Mouse (Mus musculus): Measurements from ENCODE around the gene Cypt2. TPM values are rescaled to one million over a fixed set of nuclear protein-coding genes. Genes with fewer than 3 reads are reported as not detected.
"Not testable (repeated sequence)": the region's sequence is repeated elsewhere in the genome, so short reads cannot be mapped to it uniquely, and the experiment has no call there.

Gene Cypt2
- polyA plus RNA-seq (2012; fragmentation: generic; extraction: Trizol), result not detected
- long read RNA-seq, experiment 1, result 0 reads
- long read RNA-seq, experiment 2, result 0 reads

- not testable (repeated sequence) for H3K79me3 ChIP-seq (ENCODE audit: low read depth); H3K4me3 ChIP-seq (ENCODE audit: insufficient read depth, poor library complexity, severe bottlenecking); H3K36me3 ChIP-seq (ENCODE audit: control insufficient read depth, insufficient read depth); H3ac ChIP-seq (ENCODE audit: control insufficient read depth, insufficient read length, low read depth); H3K79me2 ChIP-seq (ENCODE audit: control insufficient read depth, insufficient read depth); H3K27me3 ChIP-seq (ENCODE audit: control insufficient read depth, insufficient read depth, insufficient read length)
These were observed at the start of gene Cypt2 for GRCm38 (mm10) chrX:105499472-105499871. Cypt2 (plus strand) TSS chrX:105499772.

DNA sequence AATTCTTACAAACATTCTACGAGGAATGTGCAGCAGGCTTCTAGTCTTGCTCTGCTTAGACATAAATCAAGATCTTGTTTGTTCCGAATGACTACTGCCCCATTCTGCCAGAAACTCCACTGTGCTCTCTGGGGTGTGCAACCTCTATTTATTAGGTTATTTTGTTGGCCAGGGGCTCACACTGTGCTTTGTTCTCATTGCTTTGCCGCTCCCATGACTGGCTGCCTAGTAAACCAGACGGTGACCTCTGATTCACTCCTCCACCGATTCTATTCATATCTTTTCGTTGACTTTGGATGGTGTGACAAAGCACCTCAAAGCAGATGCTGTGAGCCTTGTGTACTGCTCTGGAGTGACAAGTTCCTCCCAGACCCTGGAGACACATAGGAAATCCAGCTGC, 46.7 kb downstream of the Cypt2 start:
- no peak overlapping the region for H3K4me3 ChIP-seq (ENCODE audit: insufficient read depth, poor library complexity, severe bottlenecking)
- H3ac ChIP-seq (ENCODE audit: control insufficient read depth, insufficient read length, low read depth), result no peak overlapping the region
- TF ChIP-seq MAX (IDR thresholded peaks at IDR 0.05) (no peak), MYOG (IDR thresholded peaks at IDR 0.05; ENCODE audit: control insufficient read depth, extremely low read depth, insufficient read length) (no peak), CEBPB (IDR thresholded peaks at IDR 0.05; ENCODE audit: low read depth) (no peak), FOSL1 (IDR thresholded peaks at IDR 0.05; ENCODE audit: insufficient read depth, low read length, poor library complexity, severe bottlenecking) (no peak), MYOD1 (IDR thresholded peaks at IDR 0.05; ENCODE audit: control insufficient read depth, insufficient read length, low read depth) (no peak), USF1 (IDR thresholded peaks at IDR 0.05; ENCODE audit: low read depth) (no peak), CTCF (IDR thresholded peaks at IDR 0.05; ENCODE audit: control insufficient read depth, insufficient read depth, insufficient read length) (no peak)
- H3K36me3 ChIP-seq (ENCODE audit: control insufficient read depth, insufficient read depth), result no peaks in the 10 kb centered on the region
- H3K79me2 ChIP-seq (ENCODE audit: control insufficient read depth, insufficient read depth), result no peaks in the 10 kb centered on the region
- no peaks in the 10 kb centered on the region for H3K27me3 ChIP-seq (ENCODE audit: control insufficient read depth, insufficient read depth, insufficient read length)
- H3K79me3 ChIP-seq (ENCODE audit: low read depth), result no peaks in the 10 kb centered on the region
